ENCODE assay signal across 13 mouse cellular contexts in genomic region chr10:83094821-83095725, GRCm38 (mm10).
DNase-seq lines count a peak whose midpoint lies in the region; ATAC-seq lines count a peak whose summit lies in the region.
"Had no signal": no experiment of that assay in that cellular context is flagged by ENCODE, and none has a peak within 500 bp of the region (broad histone marks: within the 10 kb centered on the region; RNA-seq: fewer than 3 reads in every experiment).

No protein-coding gene starts in this region.

- no peaks in the 10 kb centered on the region for H3K36me3 ChIP-seq in splenic B cell, adult 2 months (ENCODE audit: control insufficient read depth, insufficient read depth, low read length, poor library complexity, severe bottlenecking)
- H3K36me3 ChIP-seq: forebrain, embryonic 15.5 days; heart, embryonic 13.5 days had no signal

- H3K27me3 ChIP-seq in splenic B cell, adult 2 months (ENCODE audit: control insufficient read depth, insufficient read depth, low read length, poor library complexity, severe bottlenecking): no peaks in the 10 kb centered on the region
- H3K27me3 ChIP-seq: forebrain, embryonic 15.5 days; heart, embryonic 13.5 days had no signal

- intact Hi-C loops in heart, postnatal 10 days (cut with DNase I): loop anchor here (5.0 kb wide), 3 partner anchors 93 to 183 kb away; partner anchors contain the start of gene Chst11

- DNase-seq in cerebellum, postnatal 10 days: peak; percentile 49 to 54
- peak; percentile 18 for DNase-seq in ovary, adult 18-20 months (ENCODE audit: low spot score)
- DNase-seq in ovary, postnatal 36 days (ENCODE audit: low spot score): no peak
- peak; percentile 46 to 52 for DNase-seq in heart, postnatal 10 days
- peak; percentile 72 for DNase-seq in splenic B cell, adult 2 months (ENCODE audit: low read depth, low spot score)
- DNase-seq in testis, postnatal 10 days (ENCODE audit: low spot score): no peak
- DNase-seq in right cerebral cortex, postnatal 10 days (ENCODE audit: low spot score in 2 of 2): no peak
- DNase-seq: adrenal gland, postnatal 10 days; liver; midbrain, embryonic 14.5 days had no signal

- ATAC-seq in cerebellum, adult (ENCODE audit: insufficient number of reproducible peaks, low FRiP score, low TSS enrichment): no peak
- ATAC-seq: forebrain, embryonic 15.5 days had no signal

Comparison
In these comparisons a context has a peak if more than half of its experiments do, and no peak if none do; other contexts are left out.
1. DNase-seq: peak in cerebellum, postnatal 10 days (2 of 2), ovary, adult 18-20 months (single experiment), heart, postnatal 10 days (2 of 2) and splenic B cell, adult 2 months (single experiment); none in ovary, postnatal 36 days (single experiment), testis, postnatal 10 days (single experiment) and right cerebral cortex, postnatal 10 days (0 of 2).